Mouse (Mus musculus): ENCODE measurements around the gene Ahcyl2.
A peak's percentile ranks its signal among the peaks of the same experiment; 100 is the strongest.

Gene Ahcyl2

DNA sequence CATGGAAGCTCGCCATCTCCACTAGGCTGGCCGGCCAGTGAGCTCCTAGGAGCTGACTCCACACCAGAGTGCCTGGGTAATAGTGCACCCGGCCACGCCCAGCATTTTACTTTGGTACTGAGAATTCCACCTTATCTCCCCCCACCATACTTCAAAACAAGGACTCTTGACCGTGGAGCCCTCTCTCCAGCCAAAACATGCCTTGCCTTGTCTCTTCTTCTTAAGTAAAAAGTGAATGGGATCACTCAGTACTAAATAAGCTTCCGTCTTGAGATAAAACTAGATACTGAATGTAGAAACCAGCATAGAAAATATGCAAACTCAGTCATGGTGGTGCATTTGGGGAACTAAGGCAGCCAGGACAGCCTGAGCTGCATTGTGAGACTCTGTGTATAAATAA, 90.8 kb downstream of the Ahcyl2 start:
- peak; percentile 7 for DNase-seq

DNA sequence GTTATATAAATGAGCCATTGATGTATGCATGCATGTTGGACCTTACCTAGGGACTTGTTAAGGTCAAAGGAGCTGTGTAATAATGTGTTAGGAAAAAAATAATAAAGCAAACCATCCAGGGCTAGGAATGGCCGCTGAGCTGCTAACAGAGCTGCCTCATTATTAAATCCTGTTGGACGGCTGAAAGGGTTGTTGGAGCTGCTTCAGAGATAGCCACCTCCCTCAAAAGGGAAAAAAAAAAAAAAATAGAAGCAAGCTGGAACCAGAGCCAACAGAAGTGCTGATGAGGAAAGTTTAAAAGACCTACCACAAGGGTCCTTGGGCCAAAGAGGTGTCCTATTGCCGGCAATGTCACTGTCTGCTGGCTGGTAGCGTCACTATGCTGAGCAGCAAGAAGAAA, 91.5 kb downstream of the Ahcyl2 start:
- DNase-seq, result no peak

DNA sequence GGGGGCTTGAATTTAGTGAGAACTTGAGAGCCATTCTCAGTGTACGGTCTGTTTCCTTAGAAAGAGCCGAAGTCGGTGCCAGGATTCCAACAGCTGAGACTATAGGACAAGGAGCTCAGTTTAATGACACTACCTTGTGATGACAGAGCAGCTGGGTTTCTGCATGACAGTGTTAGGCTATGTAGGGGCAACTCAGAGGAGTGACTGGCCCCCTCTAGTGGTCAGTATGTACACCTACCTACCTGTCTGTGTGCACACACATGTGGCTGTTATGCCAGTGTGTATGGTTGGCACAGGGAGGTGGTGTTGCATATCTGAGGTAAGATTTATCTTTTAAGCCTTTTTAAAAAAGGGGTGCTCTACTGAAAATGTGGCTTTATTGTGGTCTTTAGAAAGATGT, 92.4 kb downstream of the Ahcyl2 start:
- peak; percentile 52 for DNase-seq

DNA sequence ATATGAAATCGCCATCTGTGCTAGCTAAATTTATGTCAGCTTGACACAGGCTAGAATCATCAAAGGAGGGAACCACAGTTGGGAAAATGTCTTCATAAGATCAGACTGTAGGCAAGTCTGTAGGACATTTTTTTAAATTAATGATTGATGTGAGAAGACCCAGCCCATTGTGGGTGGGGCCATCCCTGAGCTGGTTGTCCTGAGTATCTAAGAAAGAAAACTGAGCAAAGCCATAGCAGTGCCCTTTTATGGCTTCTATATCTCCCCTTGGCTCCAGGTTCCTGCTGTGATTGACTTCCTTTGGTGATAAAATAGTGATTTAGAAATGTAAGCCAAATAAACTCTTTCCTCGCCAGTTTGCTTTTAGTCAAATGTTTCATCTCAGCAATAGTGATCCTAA, 97.1 kb downstream of the Ahcyl2 start:
- no peak for DNase-seq

DNA sequence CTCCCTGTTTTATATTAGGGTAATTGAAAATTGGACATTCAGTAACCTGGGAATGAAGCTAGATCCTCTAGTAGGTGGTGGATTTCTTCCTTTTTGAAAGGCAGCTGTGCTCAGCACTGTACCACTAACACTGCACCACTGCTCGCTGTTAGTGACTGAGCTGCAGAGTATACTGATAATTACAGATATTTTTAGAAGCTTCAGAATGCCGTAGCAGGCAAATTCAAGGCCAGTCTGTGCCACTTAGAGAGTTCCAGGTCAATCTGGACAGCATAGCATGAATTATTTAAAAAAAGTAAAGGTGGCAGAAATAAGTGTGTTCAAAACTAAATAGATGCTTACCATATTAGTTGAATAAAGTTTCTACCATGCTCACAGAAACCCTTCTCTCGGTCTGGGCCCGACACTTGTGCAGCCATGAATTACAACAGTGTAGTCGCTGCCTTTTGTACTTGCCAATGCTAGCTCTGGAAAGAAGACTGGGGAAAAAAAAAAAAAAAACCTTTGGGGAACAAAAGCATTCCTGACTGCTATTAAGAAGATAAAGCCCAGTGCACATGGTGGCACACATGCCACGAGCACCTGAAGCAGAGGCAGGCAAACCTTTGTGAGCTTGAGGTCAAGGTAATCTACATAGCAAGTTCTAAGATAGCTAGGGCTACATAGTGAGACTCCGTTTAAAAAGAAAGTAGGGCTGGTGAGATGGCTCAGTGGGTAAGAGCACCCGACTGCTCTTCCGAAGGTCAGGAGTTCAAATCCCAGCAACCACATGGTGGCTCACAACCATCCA, 99.3 kb downstream of the Ahcyl2 start:
- no peak for DNase-seq

DNA sequence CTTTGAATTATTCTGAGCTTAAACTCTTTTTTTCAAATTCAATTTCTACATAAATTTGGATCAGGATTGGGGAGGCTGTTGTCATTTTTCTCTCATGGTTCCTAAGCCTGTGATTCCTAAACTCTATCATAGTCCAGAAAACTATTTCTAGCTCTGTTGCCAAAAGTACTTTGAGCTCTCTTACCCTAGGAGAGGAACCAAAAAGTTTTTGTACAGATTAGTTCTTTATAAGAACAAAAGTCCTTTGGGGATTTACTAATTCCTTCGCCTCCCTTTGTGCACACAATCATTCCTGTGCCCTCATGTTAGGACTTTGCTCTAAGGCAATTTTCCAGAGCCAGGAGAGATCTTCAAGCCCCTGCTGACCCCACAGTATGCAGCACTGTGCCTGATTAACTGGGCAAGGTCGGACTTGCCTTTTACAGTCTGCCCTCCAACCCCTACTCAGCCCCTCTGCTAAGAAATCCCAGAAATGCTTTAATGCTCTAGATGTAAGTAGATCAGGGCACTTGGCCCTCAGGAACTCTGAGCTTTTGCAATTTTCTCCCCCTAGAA, 100.6 kb downstream of the Ahcyl2 start:
- no peak for DNase-seq

DNA sequence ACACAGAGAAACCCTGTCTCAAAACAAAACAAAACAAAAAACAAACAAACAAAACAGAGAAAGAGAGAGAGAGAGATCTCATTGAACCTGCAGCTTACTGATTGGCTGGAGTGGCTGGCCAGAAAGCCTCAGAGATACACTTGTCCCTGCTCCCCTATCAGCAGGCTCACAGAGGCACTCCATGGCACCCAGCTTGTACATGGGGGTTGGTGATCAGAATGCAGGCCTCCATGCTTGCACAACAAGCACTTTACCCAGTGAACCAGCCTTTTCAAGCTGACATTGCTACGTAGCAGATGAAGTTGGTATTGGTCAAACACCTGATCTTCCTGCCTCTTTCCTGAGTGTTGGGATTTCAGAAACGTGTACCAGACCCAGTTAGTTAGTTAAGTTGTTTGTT, 105.8 kb downstream of the Ahcyl2 start:
- no peak for DNase-seq

DNA sequence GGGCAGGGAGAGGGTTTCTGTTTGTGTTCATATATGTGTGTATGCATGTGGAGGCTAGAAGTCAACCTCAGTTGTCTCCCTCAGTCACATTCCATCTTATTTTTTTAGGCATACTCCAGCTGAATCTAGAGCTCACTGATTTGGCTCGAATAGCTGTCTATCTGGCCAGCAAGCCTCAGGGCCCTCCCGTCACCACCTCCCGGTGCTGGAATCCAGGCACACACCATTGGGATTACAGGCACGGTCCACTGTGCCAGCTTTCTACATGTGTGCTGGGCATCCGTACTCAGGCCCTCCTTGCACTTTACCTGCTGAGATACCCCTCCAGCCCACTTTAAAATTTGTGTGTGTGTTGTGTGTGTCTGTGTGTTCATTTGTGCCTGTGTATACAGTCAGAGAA, 107.8 kb downstream of the Ahcyl2 start:
- DNase-seq, result no peak

DNA sequence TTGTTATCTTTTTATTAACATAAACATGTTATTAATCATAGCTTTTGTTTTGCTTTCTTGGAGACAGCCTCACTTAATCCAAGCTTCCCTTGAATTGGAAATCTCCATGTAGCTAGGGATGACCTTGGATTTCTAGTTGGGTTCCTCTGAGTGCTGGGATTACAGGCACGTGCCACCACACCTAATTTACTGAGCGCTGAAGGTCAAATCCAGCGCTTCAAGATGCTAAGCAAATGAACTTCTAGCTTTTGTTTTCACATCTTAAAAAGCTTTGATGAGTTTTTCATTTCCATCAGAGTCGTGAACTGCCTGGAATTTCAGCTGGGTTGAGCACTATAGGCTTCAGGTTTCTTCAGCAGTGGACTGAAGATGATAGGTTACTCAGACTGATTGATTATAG, 109.0 kb downstream of the Ahcyl2 start:
- no peak for DNase-seq

DNA sequence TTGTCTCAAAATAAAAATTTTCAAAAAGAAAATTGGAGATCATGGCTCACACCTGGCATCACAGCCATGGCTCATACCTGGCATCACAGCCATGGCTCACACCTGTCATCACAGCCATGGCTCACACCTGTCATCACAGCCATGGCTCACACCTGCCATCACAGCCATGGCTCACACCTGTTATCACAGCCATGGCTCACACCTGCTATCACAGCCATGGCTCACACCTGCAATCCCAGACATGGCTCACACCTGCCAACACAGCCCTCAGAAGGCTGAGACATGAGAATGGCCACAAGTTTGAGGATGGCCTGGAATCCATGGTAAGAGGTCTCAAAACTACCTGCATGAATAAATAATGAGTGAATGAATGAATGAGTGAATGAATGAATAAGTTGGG, 111.8 kb downstream of the Ahcyl2 start:
- no peak for DNase-seq

DNA sequence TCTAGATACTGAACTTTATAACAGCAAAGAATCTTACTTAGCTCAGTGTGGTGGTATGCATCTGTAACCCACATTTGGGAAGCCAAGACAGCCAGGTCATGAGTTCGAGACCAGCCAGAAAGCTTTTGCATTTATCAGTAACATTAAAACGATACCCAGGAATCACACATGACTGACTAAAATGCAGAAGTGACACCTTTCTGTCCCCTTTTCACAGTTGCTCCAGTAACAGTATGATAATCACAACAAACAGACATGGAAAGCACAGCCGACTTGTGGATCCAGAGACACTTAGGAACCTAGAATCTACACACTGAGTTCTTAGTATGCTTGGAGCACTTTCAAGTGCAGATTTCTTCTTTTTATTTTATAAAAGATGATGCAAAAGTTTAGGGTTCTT, 113.0 kb downstream of the Ahcyl2 start:
- DNase-seq, result no peak

DNA sequence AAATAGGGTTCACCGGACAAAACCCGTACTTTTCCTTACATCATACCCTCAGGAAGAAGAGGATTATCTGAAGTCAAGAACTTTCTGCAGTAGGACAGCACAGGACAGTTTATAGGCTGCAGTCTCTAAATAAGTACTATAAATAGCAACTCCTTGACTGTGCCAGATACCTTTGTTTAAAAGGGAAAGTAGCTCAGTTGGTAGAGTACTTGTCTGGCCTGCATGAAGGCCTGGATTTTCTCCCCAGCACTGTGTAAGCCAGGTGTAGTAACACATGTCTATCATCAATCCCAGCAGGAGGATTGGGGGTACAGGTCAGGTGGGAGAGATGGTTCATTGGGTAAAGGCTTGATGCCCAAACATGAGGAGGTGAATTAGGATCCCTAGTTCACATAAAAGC, 114.1 kb downstream of the Ahcyl2 start:
- DNase-seq, result no peak

DNA sequence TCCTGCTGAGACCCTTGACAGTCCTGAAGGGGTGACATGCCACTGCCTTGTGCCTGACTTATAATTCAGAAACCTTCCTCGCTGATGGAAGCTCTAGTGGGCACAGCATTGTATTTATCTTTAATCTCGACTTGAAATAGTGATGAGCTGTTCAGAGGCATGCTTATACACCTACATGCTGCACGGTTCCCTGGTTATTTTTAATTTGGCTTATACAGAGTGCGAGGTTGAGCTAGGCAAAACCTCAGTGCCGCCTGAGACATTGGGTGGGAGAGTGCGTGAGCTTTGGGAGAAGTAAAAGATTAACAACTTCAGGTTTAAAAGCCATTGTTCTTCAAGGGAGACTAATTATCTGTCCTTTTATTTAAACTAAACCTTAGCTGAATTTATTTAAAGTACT, 115.1 kb downstream of the Ahcyl2 start:
- DNase-seq, result no peak

DNA sequence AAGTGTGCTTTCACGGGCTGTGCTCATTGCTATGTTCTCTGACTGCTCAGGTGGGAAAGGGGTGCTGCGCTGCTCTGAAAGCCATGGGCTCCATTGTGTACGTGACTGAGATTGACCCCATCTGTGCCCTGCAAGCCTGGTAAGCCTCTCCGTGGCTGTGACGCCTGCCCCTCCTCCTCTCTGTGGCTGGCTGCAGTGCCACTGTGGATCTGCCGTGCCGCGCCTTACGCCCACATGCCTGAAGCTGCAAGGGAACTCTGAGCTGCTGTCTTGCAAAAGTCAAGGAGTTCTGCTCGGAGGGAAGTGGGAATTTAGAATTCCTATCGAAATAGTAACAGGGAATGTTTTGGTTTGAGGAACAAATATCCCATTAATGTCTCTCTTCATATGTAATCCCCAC, 123.3 kb downstream of the Ahcyl2 start:
- DNase-seq, result no peak

DNA sequence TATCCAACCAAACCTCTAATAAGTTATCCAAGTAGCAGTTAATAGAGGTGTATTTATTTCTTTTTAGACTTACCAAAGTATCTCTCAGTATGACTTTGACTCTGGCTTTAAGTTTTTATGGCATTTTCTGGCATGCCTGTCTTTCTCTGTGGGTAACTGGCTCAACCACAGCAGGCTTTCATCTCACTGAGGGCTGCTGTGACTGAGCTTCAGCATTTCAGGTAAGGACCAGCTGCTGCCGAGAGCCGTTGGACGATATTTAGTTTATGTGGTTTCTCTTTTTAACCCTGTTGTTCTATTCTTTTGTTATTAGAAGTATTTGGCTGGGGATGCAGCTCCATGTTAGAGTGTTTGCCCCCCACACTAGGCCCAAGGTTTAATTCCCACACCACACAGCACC, 129.2 kb downstream of the Ahcyl2 start:
- no peak for DNase-seq

DNA sequence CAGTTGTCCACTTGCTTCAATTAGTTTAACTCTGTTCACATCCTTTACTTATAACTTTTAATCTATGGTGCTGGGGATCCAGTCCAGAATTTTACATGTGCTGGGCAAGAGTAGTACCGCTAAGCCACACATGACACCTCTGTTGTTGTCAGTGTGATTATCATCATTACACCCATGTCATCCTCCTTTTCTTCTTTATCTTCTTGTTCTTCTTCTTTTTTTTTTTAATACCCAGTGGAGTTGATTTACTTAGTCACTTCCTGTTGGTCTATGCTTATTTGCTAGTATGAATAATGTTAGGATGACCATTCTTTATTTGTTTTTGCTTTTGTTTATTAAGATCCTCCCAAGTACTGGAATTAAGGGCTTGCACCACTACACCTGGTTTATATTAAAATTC, 133.6 kb downstream of the Ahcyl2 start:
- DNase-seq, result no peak

DNA sequence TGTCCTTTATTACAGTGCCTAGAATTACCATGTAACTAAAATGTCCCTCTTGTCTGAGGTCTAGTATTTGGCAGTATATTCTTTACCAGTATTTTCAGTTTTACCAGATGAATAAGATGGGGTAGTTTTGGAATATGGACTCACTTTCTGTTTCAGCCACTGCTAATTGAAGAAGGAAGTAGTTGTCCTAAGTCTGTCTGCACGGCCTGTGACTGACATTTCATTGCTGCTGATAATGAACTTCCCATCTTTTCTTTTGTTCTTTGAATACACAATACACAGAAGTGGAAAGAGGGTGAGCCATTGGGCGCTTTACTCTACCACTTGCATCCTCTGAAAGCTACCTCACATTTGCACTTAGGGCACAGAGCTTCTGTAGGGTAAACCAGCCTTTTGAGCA, 134.4 kb downstream of the Ahcyl2 start:
- DNase-seq, result no peak

DNA sequence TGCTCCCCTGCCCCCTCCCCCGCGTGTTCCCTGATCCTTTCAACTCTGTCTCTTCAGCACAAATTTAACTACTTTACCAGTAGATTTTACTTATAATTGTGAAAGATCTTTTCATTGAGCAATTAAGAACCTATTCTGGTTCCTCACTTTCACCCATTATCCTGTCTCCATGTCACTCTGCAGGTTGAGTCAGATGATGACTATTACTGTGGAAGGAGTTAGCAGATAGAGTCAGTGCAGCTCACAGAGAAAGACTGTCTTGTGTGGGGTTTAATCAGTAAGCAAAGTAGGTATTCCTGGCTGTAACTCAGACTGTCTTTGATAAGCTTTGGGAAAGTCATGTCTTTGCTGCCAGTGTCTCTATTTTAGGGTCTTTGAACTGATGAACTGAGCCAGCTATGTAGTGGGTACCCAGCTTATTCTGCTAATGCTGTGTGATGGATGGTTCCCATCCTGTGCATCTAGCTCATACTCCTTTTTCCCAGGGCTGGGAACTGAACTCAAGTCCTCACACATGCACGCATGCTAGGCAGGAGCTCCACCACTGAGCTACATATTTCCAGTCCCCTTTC, 135.6 kb downstream of the Ahcyl2 start:
- no peak for DNase-seq

DNA sequence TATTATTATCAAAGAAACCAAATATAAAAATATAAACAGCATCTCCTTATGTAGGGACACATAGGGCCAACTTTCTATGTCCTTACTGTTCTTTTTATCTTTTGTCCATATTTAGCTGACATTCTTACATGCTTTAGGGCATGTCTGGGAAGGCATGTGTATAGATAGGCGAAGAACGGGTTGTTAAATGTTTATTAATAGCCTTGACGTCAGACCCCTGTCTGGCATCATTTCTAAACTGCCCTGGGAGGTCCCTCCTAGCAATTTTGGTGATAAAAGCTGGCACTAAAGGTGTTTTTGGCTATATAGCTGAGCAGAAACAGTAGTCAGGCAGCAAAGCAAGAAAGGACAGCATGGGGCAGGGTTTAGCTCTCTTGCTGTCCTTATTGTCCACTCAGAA, 136.5 kb downstream of the Ahcyl2 start:
- DNase-seq, result no peak

DNA sequence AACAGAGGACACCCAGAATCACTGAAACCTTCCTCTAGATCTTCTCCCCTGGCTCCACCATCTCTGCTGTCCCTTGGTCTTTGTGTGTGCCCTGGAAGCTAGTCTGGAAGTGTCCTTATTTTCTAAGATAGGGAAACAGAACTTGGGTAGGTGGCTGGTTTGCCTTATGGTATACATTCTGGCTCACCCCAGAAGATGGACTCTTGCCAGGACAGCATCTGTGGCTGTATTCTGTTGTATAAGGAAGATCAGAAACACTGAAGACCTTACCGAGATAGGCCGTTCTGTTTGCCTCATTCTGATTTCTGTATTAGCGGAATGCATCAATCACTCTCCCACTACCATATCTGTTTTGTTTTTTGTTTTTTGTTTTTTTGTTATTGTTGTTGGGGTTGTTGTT, 142.8 kb downstream of the Ahcyl2 start:
- no peak for DNase-seq

DNA sequence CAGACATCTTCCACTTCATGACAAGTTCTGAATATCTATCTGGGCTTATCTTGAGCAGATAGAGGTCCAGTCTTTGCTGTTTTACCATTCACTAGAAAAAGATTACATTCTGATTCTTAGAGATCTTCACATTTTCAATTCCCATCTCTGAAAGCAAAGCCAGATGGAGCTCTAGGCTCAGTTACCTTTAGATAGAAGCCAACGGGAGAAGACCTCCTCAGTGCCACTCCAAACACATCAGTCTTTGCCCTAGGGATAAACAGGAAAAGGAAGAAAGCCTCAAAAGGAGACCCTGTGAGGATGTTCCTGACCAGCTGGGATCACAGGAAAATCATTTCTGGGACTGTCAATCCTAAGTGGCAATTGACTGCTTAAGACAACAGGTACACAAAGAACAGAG, 145.9 kb downstream of the Ahcyl2 start:
- no peak for DNase-seq

DNA sequence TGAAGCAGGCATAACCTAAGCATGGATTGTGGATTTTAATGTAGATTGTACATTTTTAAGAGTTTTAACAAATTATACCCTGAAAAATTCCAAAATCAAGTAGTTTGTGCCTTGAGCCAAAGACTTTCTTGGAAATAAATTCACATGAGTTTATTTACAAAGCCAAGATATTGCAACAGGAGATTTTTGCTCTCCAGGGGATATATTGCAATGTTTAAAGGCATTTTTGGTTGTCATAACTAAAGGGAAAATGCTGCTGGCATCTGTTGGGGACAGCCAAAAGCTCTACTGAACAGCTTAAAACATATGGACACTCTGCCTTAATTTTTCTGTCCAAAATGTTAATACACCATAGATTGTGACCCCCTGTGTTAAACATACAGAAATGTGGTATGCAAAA, 146.3 kb downstream of the Ahcyl2 start:
- no peak for DNase-seq

DNA sequence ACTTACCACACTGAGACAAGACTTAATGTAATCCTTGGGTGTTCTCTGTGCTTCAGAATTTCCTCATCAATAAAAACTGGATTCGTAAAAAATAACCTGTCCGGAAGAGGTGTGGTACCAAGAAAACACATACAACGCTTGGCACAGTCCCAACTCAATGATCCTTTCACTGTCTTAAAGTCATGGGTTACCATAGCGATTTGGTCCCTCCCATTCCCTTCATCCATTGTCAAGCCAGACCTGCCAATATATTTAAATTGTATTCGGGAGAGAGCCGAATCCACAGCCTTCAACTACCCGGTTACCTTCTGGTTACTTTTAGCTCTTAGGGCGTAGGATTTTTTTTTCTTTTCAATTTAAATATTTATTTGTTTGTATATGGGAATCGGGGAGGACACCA, 148.0 kb downstream of the Ahcyl2 start:
- peak; percentile 11 for DNase-seq

DNA sequence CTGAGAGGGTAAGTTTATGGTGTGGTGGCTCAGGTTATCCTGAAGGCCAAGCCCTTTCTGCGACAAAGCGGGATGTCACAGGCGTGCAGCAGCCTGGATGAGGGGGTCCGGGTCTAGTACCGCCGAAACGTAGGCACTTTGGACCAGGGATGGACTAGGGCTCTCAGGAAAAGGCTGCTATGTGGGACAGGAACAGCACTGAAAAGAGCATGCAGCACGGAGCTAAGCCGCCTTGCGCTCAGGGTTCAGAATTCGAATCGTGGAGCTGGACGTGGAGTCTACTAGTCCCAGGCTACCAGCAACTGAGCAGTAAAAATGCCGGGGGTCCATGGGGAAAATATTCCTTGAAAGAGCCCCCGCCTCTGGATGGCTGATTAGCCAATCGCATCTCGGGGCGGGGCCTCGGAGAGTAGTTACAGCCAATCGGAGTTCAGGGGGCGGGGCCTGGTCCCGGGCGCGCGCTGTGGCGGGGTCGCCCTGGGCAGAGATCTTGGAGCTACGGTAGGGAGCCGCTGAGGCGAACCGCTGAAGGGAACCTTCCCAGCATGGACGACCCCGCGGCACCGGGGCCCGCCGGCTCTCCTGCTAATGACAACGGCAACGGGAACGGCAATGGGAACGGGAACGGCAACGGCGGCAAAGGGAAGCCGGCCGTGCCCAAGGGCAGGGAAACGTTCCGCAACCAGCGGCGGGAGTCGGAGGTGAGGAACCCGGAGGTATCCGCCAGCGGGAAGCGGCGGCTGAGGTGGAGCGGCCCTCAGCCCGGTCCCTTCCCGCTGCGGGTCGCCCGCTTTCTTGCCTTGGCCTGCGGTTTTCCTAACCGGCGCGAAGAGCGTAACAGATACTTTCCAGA, 148.9 kb downstream of the Ahcyl2 start, which contains the start of gene Strip2:
TSS of gene Strip2 (plus strand) at position 483 of the 853 bp plus-strand sequence.
- DNase-seq, result peak; percentile 97

Measured in embryo, embryonic 11 days (tissue).